Mouse (Mus musculus) spleen, adult 2 months (tissue): ENCODE measurements around the gene Fgfr2. TPM values are rescaled to one million over a fixed set of nuclear protein-coding genes. Genes with fewer than 3 reads are reported as not detected.
A peak's percentile ranks its signal among the peaks of the same experiment; 100 is the strongest.

ENCODE experiments used
- DNase-seq, 2 experiments: peaks; one replicate each; pipeline versions ENCODE4 v3.0.0 to v3.0.0-alpha.2; 2012 to 2021; ENCODE audit warnings: low spot score in 2 of 2, low read depth in 1 of 2
- H3K27ac ChIP-seq: fragments of 200-500 bp; 2 replicates; pipeline ENCODE4 v1.5.1; 2012; ENCODE audit warnings: low read length, inconsistent platforms; ENCODE audit not compliant: insufficient read depth
- H3K27me3 ChIP-seq: fragments of 200-500 bp; 2 replicates; pipeline ENCODE4 v1.6.1; 2012; ENCODE audit warnings: mild to moderate bottlenecking, moderate library complexity, low read length, inconsistent platforms; ENCODE audit not compliant: control insufficient read depth, insufficient read depth
- H3K36me3 ChIP-seq: fragments of 200-500 bp; 2 replicates; pipeline ENCODE4 v1.6.1; 2012; ENCODE audit warnings: mild to moderate bottlenecking, low read length, inconsistent platforms; ENCODE audit not compliant: control insufficient read depth, insufficient read depth
- H3K4me1 ChIP-seq: fragments of 200-500 bp; 2 replicates; pipeline ENCODE4 v1.6.1; 2011; ENCODE audit warnings: inconsistent platforms; ENCODE audit not compliant: control insufficient read depth, insufficient read depth, insufficient read length
- H3K4me3 ChIP-seq: fragments of 200-500 bp; 2 replicates; pipeline ENCODE4 v1.5.1; 2011; ENCODE audit warnings: mild to moderate bottlenecking, inconsistent platforms; ENCODE audit not compliant: insufficient read depth, insufficient read length; ENCODE audit errors: extremely low read depth
- CTCF ChIP-seq: fragments of 200-500 bp; IDR thresholded peaks from 2 replicates; pipeline ENCODE4 v1.5.1; 2011; ENCODE audit warnings: mild to moderate bottlenecking, inconsistent platforms; ENCODE audit not compliant: insufficient read depth, insufficient read length, insufficient replicate concordance; ENCODE audit errors: extremely low read depth
- POLR2A ChIP-seq: fragments of 200-500 bp; IDR thresholded peaks from 2 replicates; pipeline ENCODE4 v1.6.1; 2011; ENCODE audit warnings: low read depth, low read length, inconsistent platforms
- WGBS: fragments of 180-500 bp; shearing (Covaris S2); methylation state at CpG from one replicate; pipeline ENCODE4 v1.1.7; 2018; 5-methylcytosine and 5-hydroxymethylcytosine counted together
- polyA plus RNA-seq: library from polyadenylated mRNA; depleted of rRNA; stranded (reverse); fragments of >200 nt; gene quantifications from 2 replicates; pipeline ENCODE4 v1.2.3, GENCODE M21; 2012

The Fgfr2 gene
- polyA plus RNA-seq, 1 experiment: 1.6 TPM

GRCm38 (mm10) chr7:131917384-131917783, 1205.8 kb downstream of the Fgfr2 start:
- DNase-seq: no peak
- no peaks in the 10 kb centered on the region for H3K36me3 ChIP-seq
- 53% methylated on average over 7 of the region's 7 CpGs for WGBS
- no peaks in the 10 kb centered on the region for H3K4me1 ChIP-seq
- H3K27me3 ChIP-seq: no peaks in the 10 kb centered on the region
- H3K4me3 ChIP-seq: no peak overlapping the region
- no peak overlapping the region for H3K27ac ChIP-seq
- no peak for TF ChIP-seq CTCF
- no peak for TF ChIP-seq POLR2A

- no peak for DNase-seq
- Histone ChIP-seq H3K27ac (no peak overlapping the region), H3K4me1 (no peaks in the 10 kb centered on the region), H3K36me3 (no peaks in the 10 kb centered on the region), H3K4me3 (no peak overlapping the region), H3K27me3 (no peaks in the 10 kb centered on the region)
- WGBS: 73% methylated on average over 4 of the region's 4 CpGs
- TF ChIP-seq CTCF (no peak), POLR2A (no peak)
These were observed 1213.5 kb downstream of the Fgfr2 start for GRCm38 (mm10) chr7:131909611-131910010.

- Histone ChIP-seq H3K4me3 (no peak overlapping the region), H3K36me3 (no peaks in the 10 kb centered on the region), H3K4me1 (no peaks in the 10 kb centered on the region), H3K27ac (no peak overlapping the region), H3K27me3 (no peaks in the 10 kb centered on the region)
- DNase-seq: no peak
- TF ChIP-seq POLR2A: no peak
- 74% methylated on average over 10 of the region's 10 CpGs for WGBS
These were observed 1216.5 kb downstream of the Fgfr2 start for GRCm38 (mm10) chr7:131906499-131907190.

GRCm38 (mm10) chr7:131899356-131899755, 1223.8 kb downstream of the Fgfr2 start:
- no peak overlapping the region for H3K27ac ChIP-seq
- H3K4me3 ChIP-seq: no peak overlapping the region
- DNase-seq: peak; percentile 1 to 25
- no peaks in the 10 kb centered on the region for H3K4me1 ChIP-seq
- TF ChIP-seq POLR2A: no peak
- peak; percentile 17; the same call in 1 of the 2 replicates for TF ChIP-seq CTCF
- no peaks in the 10 kb centered on the region for H3K27me3 ChIP-seq
- H3K36me3 ChIP-seq: no peaks in the 10 kb centered on the region
- WGBS: 4% methylated on average over 2 of the region's 2 CpGs

GRCm38 (mm10) chr7:131897282-131897681, 1225.9 kb downstream of the Fgfr2 start:
- TF ChIP-seq CTCF: no peak
- no peak for TF ChIP-seq POLR2A
- H3K27ac ChIP-seq: no peak overlapping the region
- H3K27me3 ChIP-seq: no peaks in the 10 kb centered on the region
- DNase-seq: no peak
- H3K4me1 ChIP-seq: no peaks in the 10 kb centered on the region
- H3K4me3 ChIP-seq: no peak overlapping the region
- WGBS: 20% methylated on average over 4 of the region's 4 CpGs
- no peaks in the 10 kb centered on the region for H3K36me3 ChIP-seq

- TF ChIP-seq POLR2A (no peak), CTCF (no peak)
- H3K27me3 ChIP-seq: no peaks in the 10 kb centered on the region
- H3K27ac ChIP-seq: no peak overlapping the region
- DNase-seq: no peak
- H3K36me3 ChIP-seq: no peaks in the 10 kb centered on the region
- 65% methylated on average over 6 of the region's 6 CpGs for WGBS
- H3K4me3 ChIP-seq: no peak overlapping the region
- no peaks in the 10 kb centered on the region for H3K4me1 ChIP-seq
These were observed 1240.3 kb downstream of the Fgfr2 start for GRCm38 (mm10) chr7:131882824-131883223.

GRCm38 (mm10) chr7:131881876-131882615, 1241.1 kb downstream of the Fgfr2 start:
- Histone ChIP-seq H3K27me3 (no peaks in the 10 kb centered on the region), H3K4me1 (no peaks in the 10 kb centered on the region), H3K27ac (no peak overlapping the region), H3K36me3 (no peaks in the 10 kb centered on the region), H3K4me3 (no peak overlapping the region)
- TF ChIP-seq CTCF: peak; percentile 67; the same call in 1 of the 2 replicates
- no peak for TF ChIP-seq POLR2A
- 61% methylated on average over 5 of the region's 5 CpGs for WGBS
- peak in 1 of 2 experiments; percentile 52 for DNase-seq
